Mouse (Mus musculus) embryonic facial prominence, embryonic 14.5 days (tissue): ENCODE measurements around the gene Cdcp1. TPM values are rescaled to one million over a fixed set of nuclear protein-coding genes. Genes with fewer than 3 reads are reported as not detected.

Experiments
- ATAC-seq: fragments of 200-750 bp; cut with Nextera tagmentation; 2 replicates; pipeline ENCODE4 v1.8.0; 2017; ENCODE audit warnings: low read depth, moderate number of reproducible peaks, moderate TSS enrichment
- DNase-seq: peaks from one replicate; pipeline ENCODE4 v3.0.0-alpha.2; 2015; ENCODE audit warnings: low spot score
- H3K27ac ChIP-seq: fragments of 300-500 bp; sonication (generic); replicated peaks from 2 replicates; pipeline ENCODE4 v1.5.1; 2014; ENCODE audit warnings: low read depth, mild to moderate bottlenecking, low read length, moderate library complexity
- H3K27me3 ChIP-seq: fragments of 300-500 bp; sonication (generic); replicated peaks from 2 replicates; pipeline ENCODE4 v1.6.1; 2014; ENCODE audit warnings: low read length; ENCODE audit not compliant: control insufficient read depth, insufficient read depth
- H3K36me3 ChIP-seq: fragments of 300-500 bp; sonication (generic); 2 replicates; pipeline ENCODE4 v1.6.1; 2014; ENCODE audit warnings: low read length, mixed read lengths; ENCODE audit not compliant: control insufficient read depth, insufficient read depth
- H3K4me1 ChIP-seq: fragments of 300-500 bp; sonication (generic); 2 replicates; pipeline ENCODE4 v1.6.1; 2014; ENCODE audit warnings: antibody characterized with exemption, low read length; ENCODE audit not compliant: control insufficient read depth, insufficient read depth
- H3K4me2 ChIP-seq: fragments of 300-500 bp; sonication (generic); 2 replicates; pipeline ENCODE4 v1.6.1; 2014; ENCODE audit warnings: low read depth, mild to moderate bottlenecking, low read length, moderate library complexity, mixed read lengths
- H3K4me3 ChIP-seq: fragments of 300-500 bp; sonication (generic); 2 replicates; pipeline ENCODE4 v1.5.1; 2014; ENCODE audit warnings: low read depth, mild to moderate bottlenecking, low read length
- H3K9ac ChIP-seq: fragments of 300-500 bp; sonication (generic); 2 replicates; pipeline ENCODE4 v1.6.1; 2014; ENCODE audit warnings: low read depth, mild to moderate bottlenecking, low read length, moderate library complexity, mixed read lengths
- H3K9me3 ChIP-seq: fragments of 300-500 bp; sonication (generic); 2 replicates; pipeline ENCODE4 v1.6.1; 2016; ENCODE audit warnings: low read length; ENCODE audit not compliant: control insufficient read depth
- WGBS: fragments of 180-500 bp; shearing (Covaris S2); extraction: QIAGEN DNeasy Blood & Tissue Kit; methylation state at CpG from one replicate; pipeline ENCODE4 v1.1.7; 2014; 5-methylcytosine and 5-hydroxymethylcytosine counted together
- polyA plus RNA-seq: library from polyadenylated mRNA; unstranded; fragments of >200 nt; fragmentation: Nextera tagmentation; extraction: Ambion mirVana; gene quantifications from 2 replicates; pipeline ENCODE4 v1.2.1, GENCODE M21; 2014

The Cdcp1 gene
- polyA plus RNA-seq, 1 experiment from 2014 or later, result 7.1 TPM

DNA sequence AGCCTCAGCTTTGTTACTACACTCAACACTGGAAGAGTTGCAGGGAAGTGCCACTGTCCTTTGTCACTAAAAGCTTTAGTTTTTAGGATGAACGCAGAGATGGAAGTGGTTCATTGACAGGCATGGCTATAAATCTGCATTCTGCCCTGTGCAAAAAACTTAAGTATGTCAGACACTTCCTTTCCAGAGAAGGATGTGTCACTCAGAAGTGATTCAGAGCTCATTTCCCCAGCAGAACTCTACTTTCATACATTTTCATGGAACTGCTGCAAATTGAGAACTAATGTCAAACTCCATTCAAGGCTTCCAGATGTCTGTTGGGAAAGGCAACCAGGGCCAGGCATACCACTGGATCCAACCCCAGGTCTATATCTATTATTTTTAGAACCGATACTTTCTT is 27.6 kb downstream of the Cdcp1 start:
- Histone ChIP-seq H3K9me3 (no peaks in the 10 kb centered on the region), H3K27ac (no peak overlapping the region), H3K4me3 (no peak overlapping the region), H3K4me2 (no peak overlapping the region), H3K36me3 (no peaks in the 10 kb centered on the region), H3K9ac (no peak overlapping the region), H3K27me3 (no peaks in the 10 kb centered on the region), H3K4me1 (no peaks in the 10 kb centered on the region)
- DNase-seq (no peak), ATAC-seq (no peak)
- 89% methylated on average over 2 of the region's 2 CpGs for WGBS

DNA sequence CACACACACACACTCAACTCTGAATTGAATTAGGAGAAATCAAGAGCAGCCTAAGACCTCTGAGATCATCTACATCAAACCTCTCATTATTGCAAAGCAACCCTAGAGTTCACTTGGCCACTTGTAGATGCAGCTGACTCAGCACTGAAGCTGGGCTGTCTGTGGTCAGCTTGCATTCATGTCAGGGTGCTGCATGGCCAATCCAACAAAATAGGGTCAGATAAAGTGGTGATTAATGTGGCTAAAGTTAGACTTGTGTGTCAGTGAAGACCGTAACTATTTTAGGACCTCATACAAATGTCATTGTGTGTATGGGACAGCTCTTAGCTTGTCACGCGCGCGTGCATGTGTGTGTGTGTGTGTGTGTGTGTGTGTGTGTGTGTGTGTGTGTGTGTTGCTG is 28.2 kb downstream of the Cdcp1 start:
- ATAC-seq (no peak), DNase-seq (no peak)
- no peak overlapping the region for H3K4me3 ChIP-seq
- H3K9me3 ChIP-seq, result no peaks in the 10 kb centered on the region
- H3K27ac ChIP-seq, result no peak overlapping the region
- H3K9ac ChIP-seq, result no peak overlapping the region
- no peaks in the 10 kb centered on the region for H3K36me3 ChIP-seq
- 98% methylated on average over 5 of the region's 5 CpGs for WGBS
- H3K4me2 ChIP-seq, result no peak overlapping the region
- H3K4me1 ChIP-seq, result no peaks in the 10 kb centered on the region
- no peaks in the 10 kb centered on the region for H3K27me3 ChIP-seq

DNA sequence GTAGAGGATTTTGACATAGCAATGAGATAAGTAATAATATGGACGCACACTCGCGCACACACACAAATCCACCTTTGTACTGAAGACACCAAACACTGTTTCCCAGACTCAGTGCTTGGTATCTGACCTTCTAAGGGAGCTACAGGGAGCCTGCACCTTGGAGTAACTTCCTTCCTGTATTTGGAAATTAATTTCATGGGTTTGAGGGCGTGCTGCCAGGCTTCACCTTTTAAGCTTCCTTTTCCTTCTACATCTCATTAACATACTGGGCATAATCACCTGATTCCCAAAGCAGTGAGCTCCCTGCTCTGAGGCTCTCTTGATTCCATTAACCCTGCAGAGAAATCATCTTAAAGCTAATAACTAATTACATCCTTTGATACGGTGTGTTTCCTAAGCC is 29.7 kb downstream of the Cdcp1 start:
- Histone ChIP-seq H3K4me3 (no peak overlapping the region), H3K4me1 (no peaks in the 10 kb centered on the region), H3K9ac (no peak overlapping the region), H3K36me3 (no peaks in the 10 kb centered on the region), H3K9me3 (no peaks in the 10 kb centered on the region), H3K27ac (no peak overlapping the region), H3K27me3 (no peaks in the 10 kb centered on the region), H3K4me2 (no peak overlapping the region)
- DNase-seq (no peak), ATAC-seq (no peak)
- WGBS, result 89% methylated on average over 5 of the region's 5 CpGs

DNA sequence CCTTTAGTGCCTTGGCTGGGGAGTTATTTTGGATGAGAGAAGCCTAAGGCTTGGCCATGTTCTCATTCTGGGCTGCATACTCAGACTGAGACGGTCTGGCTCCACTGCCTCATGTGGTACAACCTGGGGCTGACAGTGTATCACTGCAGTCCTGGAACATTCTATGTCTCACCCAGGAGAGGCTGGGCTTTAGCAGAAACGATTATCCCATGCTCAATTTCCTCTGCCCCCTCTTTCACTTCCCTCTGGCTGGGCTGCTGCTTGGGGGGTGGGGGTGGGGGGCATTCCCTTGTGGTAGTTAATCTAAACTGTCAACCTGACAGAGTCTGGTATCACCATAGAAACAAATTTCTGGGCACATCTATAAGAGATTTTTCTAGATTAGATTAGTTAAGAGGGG is 30.3 kb downstream of the Cdcp1 start:
- no peaks in the 10 kb centered on the region for H3K9me3 ChIP-seq
- no peaks in the 10 kb centered on the region for H3K4me1 ChIP-seq
- H3K9ac ChIP-seq, result no peak overlapping the region
- no peak overlapping the region for H3K27ac ChIP-seq
- H3K4me2 ChIP-seq, result no peak overlapping the region
- ATAC-seq (no peak), DNase-seq (no peak)
- no peaks in the 10 kb centered on the region for H3K36me3 ChIP-seq
- WGBS, result 45% methylated on average over 2 of the region's 2 CpGs
- H3K27me3 ChIP-seq, result no peaks in the 10 kb centered on the region
- H3K4me3 ChIP-seq, result no peak overlapping the region

DNA sequence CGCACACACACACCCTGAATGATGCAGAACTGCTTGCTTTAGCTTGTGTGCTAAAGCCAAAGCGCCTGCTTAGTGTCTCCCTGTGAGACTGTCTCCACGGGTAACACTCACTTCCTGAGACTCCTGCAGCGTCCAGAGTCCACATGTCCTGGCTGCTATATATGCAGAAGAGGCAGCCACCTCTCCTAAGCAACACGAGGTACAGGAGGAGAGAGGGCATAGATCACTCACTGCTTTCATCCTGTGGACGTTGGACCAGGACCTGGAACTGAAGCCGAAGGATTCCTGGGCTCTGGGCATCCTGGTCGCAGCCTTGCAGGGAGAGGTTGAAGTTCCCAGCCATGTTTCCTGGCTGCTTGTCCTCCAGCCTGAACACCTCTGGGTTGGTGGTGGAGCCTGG is 32.6 kb downstream of the Cdcp1 start:
- Histone ChIP-seq H3K9me3 (no peaks in the 10 kb centered on the region), H3K4me2 (no peak overlapping the region), H3K27me3 (no peaks in the 10 kb centered on the region), H3K4me1 (no peaks in the 10 kb centered on the region), H3K36me3 (no peaks in the 10 kb centered on the region), H3K9ac (no peak overlapping the region), H3K4me3 (no peak overlapping the region), H3K27ac (no peak overlapping the region)
- WGBS, result 70% methylated on average over 8 of the region's 8 CpGs
- DNase-seq (no peak), ATAC-seq (no peak)

DNA sequence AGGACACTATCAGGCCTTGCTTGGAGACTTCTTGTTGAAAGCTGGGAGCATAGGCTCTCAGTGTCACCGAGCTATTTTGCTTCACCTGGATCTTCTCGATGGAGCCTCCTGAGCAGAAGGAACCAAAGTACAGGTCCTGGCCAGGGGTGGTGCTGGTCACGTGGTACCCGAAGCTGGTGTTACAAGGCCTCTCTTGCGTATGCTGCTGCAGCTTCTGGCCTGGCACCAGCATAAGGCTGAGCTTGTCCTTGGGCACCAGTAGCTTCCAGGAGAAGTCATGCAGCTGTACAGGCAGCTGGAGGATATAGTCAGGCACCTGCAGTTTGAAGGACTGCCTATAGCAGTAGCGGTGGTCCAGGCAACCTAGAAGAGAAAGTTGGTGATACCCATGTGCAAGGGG is 35.8 kb downstream of the Cdcp1 start:
- DNase-seq (no peak), ATAC-seq (no peak)
- no peaks in the 10 kb centered on the region for H3K27me3 ChIP-seq
- H3K4me2 ChIP-seq, result no peak overlapping the region
- H3K9me3 ChIP-seq, result no peaks in the 10 kb centered on the region
- no peaks in the 10 kb centered on the region for H3K4me1 ChIP-seq
- WGBS, result 91% methylated on average over 6 of the region's 6 CpGs
- H3K27ac ChIP-seq, result no peak overlapping the region
- no peak overlapping the region for H3K4me3 ChIP-seq
- no peaks in the 10 kb centered on the region for H3K36me3 ChIP-seq
- no peak overlapping the region for H3K9ac ChIP-seq

DNA sequence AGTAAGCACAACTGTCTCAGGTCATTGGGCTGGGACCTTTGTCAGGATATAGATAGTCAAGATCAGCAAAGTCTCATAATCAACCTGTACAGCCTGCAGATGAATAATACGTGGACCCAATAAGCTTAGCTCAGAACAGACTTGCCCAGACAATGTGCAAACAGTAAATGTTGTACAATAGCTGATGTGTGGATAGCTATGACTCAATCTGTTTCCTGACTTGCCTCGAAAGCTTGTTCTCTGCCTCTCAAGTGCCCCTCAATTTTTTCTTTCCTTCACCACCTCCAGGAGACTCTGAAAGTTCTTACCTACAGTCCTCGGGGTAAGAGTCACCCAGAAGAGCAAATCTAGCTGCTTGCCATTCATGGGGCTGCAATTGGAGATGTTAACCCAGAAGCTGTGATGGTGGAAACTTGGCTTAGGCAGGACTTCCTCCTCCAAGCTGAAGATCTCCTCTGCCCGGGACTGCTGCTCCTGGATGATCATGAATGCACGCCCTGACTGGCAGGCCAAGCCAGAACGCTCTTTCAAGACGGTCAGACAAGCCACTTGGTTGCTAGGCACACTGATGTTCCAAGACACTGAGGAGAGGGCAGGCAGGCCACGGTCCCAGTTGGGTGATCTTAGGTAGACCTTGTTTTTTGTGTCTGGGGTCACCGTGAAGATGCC is 38.3 kb downstream of the Cdcp1 start:
- Histone ChIP-seq H3K9me3 (no peaks in the 10 kb centered on the region), H3K27me3 (no peaks in the 10 kb centered on the region), H3K4me3 (no peak overlapping the region), H3K4me1 (no peaks in the 10 kb centered on the region), H3K4me2 (no peak overlapping the region), H3K27ac (no peak overlapping the region), H3K36me3 (no peaks in the 10 kb centered on the region), H3K9ac (no peak overlapping the region)
- ATAC-seq, result no peak
- DNase-seq, result no peak
- WGBS, result 83% methylated on average over 9 of the region's 9 CpGs

DNA sequence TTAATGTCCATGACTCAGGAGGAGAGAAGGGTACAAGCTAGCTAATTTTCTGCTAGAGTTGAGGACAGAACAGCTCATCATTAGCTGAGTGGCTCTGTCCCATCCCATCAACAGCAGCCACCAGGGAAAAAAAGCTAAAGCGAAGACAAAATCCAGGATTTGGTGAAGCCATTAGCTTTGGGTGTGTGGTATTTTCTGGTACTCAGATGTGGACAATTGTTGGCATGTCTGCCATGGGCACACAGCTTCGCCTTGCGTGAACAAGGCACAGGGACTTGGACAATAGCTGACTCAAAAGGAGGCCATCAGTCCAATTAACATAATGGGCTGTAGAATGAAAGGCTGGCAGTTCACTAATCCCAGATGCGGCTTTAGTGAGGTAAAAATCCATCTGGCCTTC is 41.5 kb downstream of the Cdcp1 start:
- no peak for ATAC-seq
- H3K4me3 ChIP-seq, result no peak overlapping the region
- H3K9ac ChIP-seq, result no peak overlapping the region
- H3K4me1 ChIP-seq, result no peaks in the 10 kb centered on the region
- no peaks in the 10 kb centered on the region for H3K27me3 ChIP-seq
- DNase-seq, result peak; percentile 8
- 63% methylated on average over 4 of the region's 4 CpGs for WGBS
- no peaks in the 10 kb centered on the region for H3K9me3 ChIP-seq
- no peaks in the 10 kb centered on the region for H3K36me3 ChIP-seq
- no peak overlapping the region for H3K27ac ChIP-seq
- H3K4me2 ChIP-seq, result no peak overlapping the region

DNA sequence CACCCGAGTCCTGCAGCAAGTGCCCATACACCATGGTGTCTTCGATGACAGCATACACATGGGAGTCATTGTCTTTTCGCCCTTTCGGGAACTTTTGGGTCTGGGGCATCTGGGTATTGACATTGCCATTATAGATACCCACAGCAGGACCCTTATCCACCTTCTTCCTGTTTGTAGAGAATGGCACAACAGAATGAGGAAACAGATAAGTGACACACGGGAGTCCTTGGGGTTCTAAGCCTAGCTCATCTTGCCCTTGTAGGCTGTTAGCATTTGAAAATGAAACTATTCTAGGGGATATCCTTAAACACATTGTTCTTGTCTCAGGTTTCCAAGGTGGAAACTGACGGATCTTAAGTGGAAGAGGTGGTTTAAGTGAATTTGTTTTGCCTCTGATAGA is 42.1 kb downstream of the Cdcp1 start:
- Histone ChIP-seq H3K9ac (no peak overlapping the region), H3K36me3 (no peaks in the 10 kb centered on the region), H3K27me3 (no peaks in the 10 kb centered on the region), H3K4me3 (no peak overlapping the region), H3K27ac (no peak overlapping the region), H3K4me1 (no peaks in the 10 kb centered on the region), H3K4me2 (no peak overlapping the region), H3K9me3 (no peaks in the 10 kb centered on the region)
- DNase-seq, result no peak
- 87% methylated on average over 6 of the region's 6 CpGs for WGBS
- no peak for ATAC-seq
